12 mouse cellular contexts compared by ENCODE assay signal in genomic region chr11:51502431-51502851, GRCm38 (mm10).
DNase-seq lines count a peak whose midpoint lies in the region; ATAC-seq and TF ChIP-seq lines count a peak whose summit lies in the region.
"Had no signal": no experiment of that assay in that cellular context is flagged by ENCODE, and none has a peak within 500 bp of the region (broad histone marks: within the 10 kb centered on the region; RNA-seq: fewer than 3 reads in every experiment).

No protein-coding gene starts in this region.

- peak; percentile 73 for ATAC-seq in kidney, embryonic 14.5 days (ENCODE audit: low FRiP score, low TSS enrichment)
- peak; percentile 83 for ATAC-seq in forebrain, postnatal 0 days
- ATAC-seq in monocyte, adult 5-6 weeks (replicated peaks; ENCODE audit: insufficient number of reproducible peaks, low FRiP score, low TSS enrichment, poor library complexity, severe bottlenecking): no peak
- no peak for ATAC-seq in activated CD4-positive, CD25-positive, alpha-beta regulatory T cell, adult 4 months
- ATAC-seq in midbrain, embryonic 15.5 days (replicated peaks): no peak

- H3K4me3 ChIP-seq in kidney, embryonic 14.5 days (ENCODE audit: low read length): no peak overlapping the region
- H3K4me3 ChIP-seq in forebrain, postnatal 0 days (ENCODE audit: low read depth, low read length): no peak overlapping the region
- no peak overlapping the region for H3K4me3 ChIP-seq in midbrain, embryonic 15.5 days
- H3K4me3 ChIP-seq: neural tube, embryonic 12.5 days had no signal

- 0 out of 2 replicates have a peak overlapping the region, but pooled peaks have one; percentile 10 for H3K4me2 ChIP-seq in kidney, embryonic 14.5 days (replicated peaks; ENCODE audit: low read depth, low read length)
- H3K4me2 ChIP-seq in forebrain, postnatal 0 days (ENCODE audit: low read depth): no peak overlapping the region
- no peak overlapping the region for H3K4me2 ChIP-seq in midbrain, embryonic 15.5 days
- H3K4me2 ChIP-seq: neural tube, embryonic 12.5 days had no signal

- no peak for DNase-seq in kidney, adult 11 months
- peak; percentile 66 for DNase-seq in forebrain, postnatal 0 days
- peak; percentile 31 to 40 for DNase-seq in layer of hippocampus, postnatal 36 days
- peak; percentile 71 to 78 for DNase-seq in right cerebral cortex, adult 2 months (ENCODE audit: low spot score in 2 of 2)
- DNase-seq: cerebellum, adult 9-11 months; gastrocnemius, postnatal 10 days had no signal

- no peaks in the 10 kb centered on the region for H3K36me3 ChIP-seq in kidney, embryonic 14.5 days (ENCODE audit: control insufficient read depth, insufficient read depth, low read length)
- no peaks in the 10 kb centered on the region for H3K36me3 ChIP-seq in forebrain, postnatal 0 days (ENCODE audit: insufficient read depth)
- H3K36me3 ChIP-seq in midbrain, embryonic 15.5 days (replicated peaks): no peaks in the 10 kb centered on the region
- H3K36me3 ChIP-seq: neural tube, embryonic 12.5 days had no signal

- no peaks in the 10 kb centered on the region for H3K9me3 ChIP-seq in kidney, embryonic 14.5 days (ENCODE audit: control insufficient read depth, low read length)
- H3K9me3 ChIP-seq in forebrain, postnatal 0 days (ENCODE audit: low read length): no peaks in the 10 kb centered on the region
- H3K9me3 ChIP-seq in midbrain, embryonic 15.5 days: no peaks in the 10 kb centered on the region
- H3K9me3 ChIP-seq: neural tube, embryonic 12.5 days had no signal

- TF ChIP-seq CTCF in forebrain, postnatal 0 days (IDR thresholded peaks at IDR 0.05; ENCODE audit: low read depth): no peak

- H3K27ac ChIP-seq in kidney, embryonic 14.5 days (ENCODE audit: low read depth, low read length): no peak overlapping the region
- H3K27ac ChIP-seq in forebrain, postnatal 0 days (ENCODE audit: low read depth, low read length): no peak overlapping the region
- no peak overlapping the region for H3K27ac ChIP-seq in midbrain, embryonic 15.5 days
- H3K27ac ChIP-seq: liver, embryonic 14.5 days; neural tube, embryonic 12.5 days had no signal

- no peak overlapping the region for H3K9ac ChIP-seq in kidney, embryonic 14.5 days (ENCODE audit: low read depth, low read length)
- H3K9ac ChIP-seq in forebrain, postnatal 0 days: no peak overlapping the region
- H3K9ac ChIP-seq in midbrain, embryonic 15.5 days: no peak overlapping the region
- H3K9ac ChIP-seq: liver, embryonic 14.5 days; neural tube, embryonic 12.5 days had no signal

- peaks cover 13% of the 10 kb centered on the region for H3K4me1 ChIP-seq in kidney, embryonic 14.5 days (ENCODE audit: control insufficient read depth, insufficient read depth, low read length)
- no peaks in the 10 kb centered on the region for H3K4me1 ChIP-seq in forebrain, postnatal 0 days (ENCODE audit: insufficient read depth)
- H3K4me1 ChIP-seq in midbrain, embryonic 15.5 days: no peaks in the 10 kb centered on the region

- 21% methylated on average over 10 of the region's 10 CpGs for WGBS in kidney, embryonic 14.5 days
- 63% methylated on average over 10 of the region's 10 CpGs for WGBS in forebrain, postnatal 0 days
- WGBS in midbrain, embryonic 15.5 days: 77% methylated on average over 10 of the region's 10 CpGs

- no peaks in the 10 kb centered on the region for H3K27me3 ChIP-seq in kidney, embryonic 14.5 days (ENCODE audit: control insufficient read depth, insufficient read depth, low read length)
- no peaks in the 10 kb centered on the region for H3K27me3 ChIP-seq in forebrain, postnatal 0 days (ENCODE audit: insufficient read depth, low read length)
- no peaks in the 10 kb centered on the region for H3K27me3 ChIP-seq in midbrain, embryonic 15.5 days (replicated peaks)
- H3K27me3 ChIP-seq: neural tube, embryonic 12.5 days had no signal

Comparison
In these comparisons a context has a peak if more than half of its experiments do, and no peak if none do; other contexts are left out.
1. ATAC-seq: peak in kidney, embryonic 14.5 days (single experiment) and forebrain, postnatal 0 days (single experiment); none in monocyte, adult 5-6 weeks (single experiment), activated CD4-positive, CD25-positive, alpha-beta regulatory T cell, adult 4 months (single experiment) and midbrain, embryonic 15.5 days (single experiment).